Mouse (Mus musculus): ENCODE data around the gene Foxj3. TPM values are rescaled to one million over a fixed set of nuclear protein-coding genes. Genes with fewer than 3 reads are reported as not detected.

Gene Foxj3
- polyA plus RNA-seq, 1 experiment from 2014 or later = 39.0 TPM

GRCm38 (mm10) chr4:119524010-119524409 lies 12.8 kb upstream of the Foxj3 start:
- no peak overlapping the region for H3K4me3 ChIP-seq (replicated peaks; ENCODE audit: low read length)
- H3K27ac ChIP-seq (ENCODE audit: low read length) = peak overlapping the region; percentile 45; the same call in 1 of the 2 replicates
- ATAC-seq = peak; percentile 62
- no peaks in the 10 kb centered on the region for H3K9me3 ChIP-seq (ENCODE audit: control insufficient read depth, low read length)
- no peaks in the 10 kb centered on the region for H3K36me3 ChIP-seq (ENCODE audit: control insufficient read depth, insufficient read depth)
- H3K9ac ChIP-seq (replicated peaks; ENCODE audit: low read depth, low read length) = no peak overlapping the region
- H3K27me3 ChIP-seq (replicated peaks; ENCODE audit: control insufficient read depth, insufficient read depth, low read length) = no peaks in the 10 kb centered on the region
- no peak overlapping the region for H3K4me2 ChIP-seq (ENCODE audit: low read length)
- 81% methylated on average over 1 of the region's 1 CpGs for WGBS
- H3K4me1 ChIP-seq (replicated peaks; ENCODE audit: control insufficient read depth, insufficient read depth, low read length) = no peaks in the 10 kb centered on the region

GRCm38 (mm10) chr4:119524466-119524865 lies 12.3 kb upstream of the Foxj3 start:
- Histone ChIP-seq H3K27ac (ENCODE audit: low read length) (0 out of 2 replicates have a peak overlapping the region, but pooled peaks have one; percentile 25), H3K9ac (replicated peaks; ENCODE audit: low read depth, low read length) (no peak overlapping the region), H3K36me3 (ENCODE audit: control insufficient read depth, insufficient read depth) (no peaks in the 10 kb centered on the region), H3K27me3 (replicated peaks; ENCODE audit: control insufficient read depth, insufficient read depth, low read length) (no peaks in the 10 kb centered on the region), H3K9me3 (ENCODE audit: control insufficient read depth, low read length) (no peaks in the 10 kb centered on the region), H3K4me1 (replicated peaks; ENCODE audit: control insufficient read depth, insufficient read depth, low read length) (no peaks in the 10 kb centered on the region), H3K4me2 (ENCODE audit: low read length) (no peak overlapping the region), H3K4me3 (replicated peaks; ENCODE audit: low read length) (no peak overlapping the region)
- no peak for ATAC-seq
- 94% methylated on average over 2 of the region's 2 CpGs for WGBS

GRCm38 (mm10) chr4:119526329-119526845 lies 10.4 kb upstream of the Foxj3 start:
- no peak overlapping the region for H3K9ac ChIP-seq (replicated peaks; ENCODE audit: low read depth, low read length)
- H3K27ac ChIP-seq (ENCODE audit: low read length) = no peak overlapping the region
- no peak for ATAC-seq
- no peaks in the 10 kb centered on the region for H3K27me3 ChIP-seq (replicated peaks; ENCODE audit: control insufficient read depth, insufficient read depth, low read length)
- no peaks in the 10 kb centered on the region for H3K36me3 ChIP-seq (ENCODE audit: control insufficient read depth, insufficient read depth)
- no peak overlapping the region for H3K4me3 ChIP-seq (replicated peaks; ENCODE audit: low read length)
- H3K4me2 ChIP-seq (ENCODE audit: low read length) = no peak overlapping the region
- no peaks in the 10 kb centered on the region for H3K9me3 ChIP-seq (ENCODE audit: control insufficient read depth, low read length)
- H3K4me1 ChIP-seq (replicated peaks; ENCODE audit: control insufficient read depth, insufficient read depth, low read length) = no peaks in the 10 kb centered on the region

- Histone ChIP-seq H3K4me1 (replicated peaks; ENCODE audit: control insufficient read depth, insufficient read depth, low read length) (no peaks in the 10 kb centered on the region), H3K27ac (ENCODE audit: low read length) (no peak overlapping the region), H3K9ac (replicated peaks; ENCODE audit: low read depth, low read length) (no peak overlapping the region), H3K36me3 (ENCODE audit: control insufficient read depth, insufficient read depth) (no peaks in the 10 kb centered on the region), H3K27me3 (replicated peaks; ENCODE audit: control insufficient read depth, insufficient read depth, low read length) (no peaks in the 10 kb centered on the region), H3K9me3 (ENCODE audit: control insufficient read depth, low read length) (no peaks in the 10 kb centered on the region), H3K4me3 (replicated peaks; ENCODE audit: low read length) (no peak overlapping the region), H3K4me2 (ENCODE audit: low read length) (no peak overlapping the region)
- no peak for ATAC-seq
- 69% methylated on average over 2 of the region's 2 CpGs for WGBS
Observed at GRCm38 (mm10) chr4:119531813-119532212, 5.0 kb upstream of the Foxj3 start.

GRCm38 (mm10) chr4:119535103-119535502 lies 1.7 kb upstream of the Foxj3 start:
- H3K27me3 ChIP-seq (replicated peaks; ENCODE audit: control insufficient read depth, insufficient read depth, low read length) = no peaks in the 10 kb centered on the region
- no peak for ATAC-seq
- no peak overlapping the region for H3K27ac ChIP-seq (ENCODE audit: low read length)
- H3K4me2 ChIP-seq (ENCODE audit: low read length) = no peak overlapping the region
- no peak overlapping the region for H3K9ac ChIP-seq (replicated peaks; ENCODE audit: low read depth, low read length)
- H3K36me3 ChIP-seq (ENCODE audit: control insufficient read depth, insufficient read depth) = no peaks in the 10 kb centered on the region
- no peaks in the 10 kb centered on the region for H3K9me3 ChIP-seq (ENCODE audit: control insufficient read depth, low read length)
- H3K4me1 ChIP-seq (replicated peaks; ENCODE audit: control insufficient read depth, insufficient read depth, low read length) = peaks cover 7% of the 10 kb centered on the region
- WGBS = 68% methylated on average over 4 of the region's 4 CpGs
- no peak overlapping the region for H3K4me3 ChIP-seq (replicated peaks; ENCODE audit: low read length)

- H3K27ac ChIP-seq (ENCODE audit: low read length) = no peak overlapping the region
- no peak for ATAC-seq
- H3K9me3 ChIP-seq (ENCODE audit: control insufficient read depth, low read length) = no peaks in the 10 kb centered on the region
- no peaks in the 10 kb centered on the region for H3K27me3 ChIP-seq (replicated peaks; ENCODE audit: control insufficient read depth, insufficient read depth, low read length)
- WGBS = 83% methylated on average over 4 of the region's 4 CpGs
- peaks cover 15% of the 10 kb centered on the region for H3K4me1 ChIP-seq (replicated peaks; ENCODE audit: control insufficient read depth, insufficient read depth, low read length)
- H3K4me2 ChIP-seq (ENCODE audit: low read length) = no peak overlapping the region
- H3K4me3 ChIP-seq (replicated peaks; ENCODE audit: low read length) = no peak overlapping the region
- H3K9ac ChIP-seq (replicated peaks; ENCODE audit: low read depth, low read length) = no peak overlapping the region
- H3K36me3 ChIP-seq (ENCODE audit: control insufficient read depth, insufficient read depth) = no peaks in the 10 kb centered on the region
Observed at GRCm38 (mm10) chr4:119537436-119537835, 632 bp downstream of the Foxj3 start.

GRCm38 (mm10) chr4:119539031-119539824 lies 2.4 kb downstream of the Foxj3 start, which contains the start of gene Frg2f1:
Gene Frg2f1 (minus strand): TSS chr4:119539529.
- Histone ChIP-seq H3K27ac (ENCODE audit: low read length) (peak within 1 kb of the TSS; percentile 96), H3K4me3 (replicated peaks; ENCODE audit: low read length) (peak within 1 kb of the TSS; percentile 70), H3K4me1 (replicated peaks; ENCODE audit: control insufficient read depth, insufficient read depth, low read length) (peaks cover 15% of the 10 kb centered on the region), H3K36me3 (ENCODE audit: control insufficient read depth, insufficient read depth) (no peaks in the 10 kb centered on the region), H3K9ac (replicated peaks; ENCODE audit: low read depth, low read length) (peak within 1 kb of the TSS; percentile 78), H3K27me3 (replicated peaks; ENCODE audit: control insufficient read depth, insufficient read depth, low read length) (no peaks in the 10 kb centered on the region), H3K4me2 (ENCODE audit: low read length) (peak within 1 kb of the TSS; percentile 58), H3K9me3 (ENCODE audit: control insufficient read depth, low read length) (no peaks in the 10 kb centered on the region)
- peak; percentile 95 for ATAC-seq
- under 1% methylated on average over 75 of the region's 85 CpGs for WGBS

- peaks cover 15% of the 10 kb centered on the region for H3K4me1 ChIP-seq (replicated peaks; ENCODE audit: control insufficient read depth, insufficient read depth, low read length)
- H3K4me3 ChIP-seq (replicated peaks; ENCODE audit: low read length) = peak overlapping the region; percentile 70
- peak overlapping the region; percentile 96 for H3K27ac ChIP-seq (ENCODE audit: low read length)
- peak overlapping the region; percentile 58 for H3K4me2 ChIP-seq (ENCODE audit: low read length)
- under 1% methylated on average over 63 of the region's 76 CpGs for WGBS
- H3K9me3 ChIP-seq (ENCODE audit: control insufficient read depth, low read length) = no peaks in the 10 kb centered on the region
- no peaks in the 10 kb centered on the region for H3K36me3 ChIP-seq (ENCODE audit: control insufficient read depth, insufficient read depth)
- H3K9ac ChIP-seq (replicated peaks; ENCODE audit: low read depth, low read length) = peak overlapping the region; percentile 78
- no peaks in the 10 kb centered on the region for H3K27me3 ChIP-seq (replicated peaks; ENCODE audit: control insufficient read depth, insufficient read depth, low read length)
- peak; percentile 80 for ATAC-seq
Observed at GRCm38 (mm10) chr4:119539836-119540532, 3.2 kb downstream of the Foxj3 start.

- peaks cover 15% of the 10 kb centered on the region for H3K4me1 ChIP-seq (replicated peaks; ENCODE audit: control insufficient read depth, insufficient read depth, low read length)
- peak overlapping the region; percentile 96; the same call in 1 of the 2 replicates for H3K27ac ChIP-seq (ENCODE audit: low read length)
- ATAC-seq = no peak
- WGBS = 1% methylated on average over 10 of the region's 10 CpGs
- no peaks in the 10 kb centered on the region for H3K9me3 ChIP-seq (ENCODE audit: control insufficient read depth, low read length)
- no peaks in the 10 kb centered on the region for H3K36me3 ChIP-seq (ENCODE audit: control insufficient read depth, insufficient read depth)
- H3K4me3 ChIP-seq (replicated peaks; ENCODE audit: low read length) = peak overlapping the region; percentile 70
- H3K9ac ChIP-seq (replicated peaks; ENCODE audit: low read depth, low read length) = peak overlapping the region; percentile 78
- H3K4me2 ChIP-seq (ENCODE audit: low read length) = peak overlapping the region; percentile 58
- no peaks in the 10 kb centered on the region for H3K27me3 ChIP-seq (replicated peaks; ENCODE audit: control insufficient read depth, insufficient read depth, low read length)
Observed at GRCm38 (mm10) chr4:119540533-119540890, 3.7 kb downstream of the Foxj3 start.
